Mouse (Mus musculus) lung, postnatal 0 days (tissue): ENCODE data around the gene Apba1. TPM values are rescaled to one million over a fixed set of nuclear protein-coding genes. Genes with fewer than 3 reads are reported as not detected.

Source experiments
- ATAC-seq: fragments of 200-750 bp; cut with Nextera tagmentation; 2 replicates; pipeline ENCODE4 v1.8.0; 2017; ENCODE audit warnings: moderate library complexity
- DNase-seq: peaks from one replicate; pipeline ENCODE4 v3.0.0-alpha.2; 2016; ENCODE audit warnings: low spot score
- H3K27ac ChIP-seq: fragments of 300-500 bp; sonication (generic); 2 replicates; pipeline ENCODE4 v1.5.1; 2014; ENCODE audit warnings: antibody characterized with exemption, mild to moderate bottlenecking, low read length, mixed read lengths
- H3K27me3 ChIP-seq: fragments of 300-500 bp; sonication (generic); replicated peaks from 2 replicates; pipeline ENCODE4 v1.6.1; 2014; ENCODE audit warnings: low read length, mixed read lengths; ENCODE audit not compliant: insufficient read depth
- H3K36me3 ChIP-seq: fragments of 300-500 bp; sonication (generic); 2 replicates; pipeline ENCODE4 v1.6.1; 2014; ENCODE audit warnings: low read length, mixed read lengths; ENCODE audit not compliant: insufficient read depth
- H3K4me1 ChIP-seq: fragments of 300-500 bp; sonication (generic); 2 replicates; pipeline ENCODE4 v1.6.1; 2014; ENCODE audit warnings: antibody characterized with exemption, low read depth, low read length, mixed read lengths; ENCODE audit not compliant: insufficient read depth
- H3K4me2 ChIP-seq: fragments of 300-500 bp; sonication (generic); replicated peaks from 2 replicates; pipeline ENCODE4 v1.6.1; 2014; ENCODE audit warnings: low read depth, mild to moderate bottlenecking, low read length, moderate library complexity, mixed read lengths
- H3K4me3 ChIP-seq: fragments of 300-500 bp; sonication (generic); 2 replicates; pipeline ENCODE4 v1.5.1; 2014; ENCODE audit warnings: low read depth, low read length
- H3K9ac ChIP-seq: fragments of 300-500 bp; sonication (generic); replicated peaks from 2 replicates; pipeline ENCODE4 v1.6.1; 2014; ENCODE audit warnings: low read depth, mild to moderate bottlenecking
- H3K9me3 ChIP-seq: fragments of 300-500 bp; sonication (generic); 2 replicates; pipeline ENCODE4 v1.6.1; 2016; ENCODE audit warnings: low read length, mixed read lengths
- CTCF ChIP-seq: IDR thresholded peaks from 2 replicates; pipeline ENCODE4 v1.5.1; 2016; ENCODE audit warnings: antibody characterized with exemption, mild to moderate bottlenecking
- EP300 ChIP-seq: IDR thresholded peaks from 2 replicates; pipeline ENCODE4 v1.6.1; 2016; ENCODE audit warnings: antibody characterized with exemption, mild to moderate bottlenecking, control low read depth
- WGBS: fragments of 180-500 bp; shearing (Covaris S2); extraction: QIAGEN DNeasy Blood & Tissue Kit; methylation state at CpG from one replicate; pipeline ENCODE4 v1.1.7; 2014; 5-methylcytosine and 5-hydroxymethylcytosine counted together
- polyA plus RNA-seq: library from polyadenylated mRNA; unstranded; fragments of >200 nt; fragmentation: Nextera tagmentation; extraction: Ambion mirVana; gene quantifications from 2 replicates; pipeline ENCODE4 v1.2.1, GENCODE M21; 2015

Apba1 gene
- polyA plus RNA-seq, 1 experiment from 2014 or later, result 0.45 TPM

DNA sequence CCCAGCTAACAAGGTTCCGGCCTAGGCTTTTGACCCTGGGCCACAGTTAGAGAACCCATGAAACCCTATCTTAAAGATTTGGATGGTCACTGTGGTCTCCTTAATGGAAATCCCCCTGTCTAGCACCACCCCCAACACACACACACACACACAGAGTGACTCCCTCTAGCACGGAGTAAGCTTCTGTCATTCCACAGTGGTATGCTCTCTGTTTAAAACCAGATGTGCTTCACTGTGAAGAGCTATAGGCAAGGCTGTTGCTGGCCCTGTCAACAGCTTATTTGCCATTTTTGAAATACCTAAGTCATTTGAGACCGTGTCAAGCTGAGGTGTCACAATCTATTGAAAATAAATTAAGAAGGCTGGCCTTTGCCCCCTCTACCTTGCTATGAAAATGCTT is 136.1 kb downstream of the Apba1 start:
- no peak overlapping the region for H3K4me2 ChIP-seq
- peaks cover 23% of the 10 kb centered on the region for H3K27me3 ChIP-seq
- no peak overlapping the region for H3K4me3 ChIP-seq
- TF ChIP-seq CTCF, result no peak
- no peak for TF ChIP-seq EP300
- H3K9me3 ChIP-seq, result no peaks in the 10 kb centered on the region
- no peak overlapping the region for H3K9ac ChIP-seq
- DNase-seq (no peak), ATAC-seq (no peak)
- H3K4me1 ChIP-seq, result no peaks in the 10 kb centered on the region; the same call in 1 of the 2 replicates
- H3K36me3 ChIP-seq, result no peaks in the 10 kb centered on the region
- 55% methylated on average over 3 of the region's 3 CpGs for WGBS
- no peak overlapping the region for H3K27ac ChIP-seq

DNA sequence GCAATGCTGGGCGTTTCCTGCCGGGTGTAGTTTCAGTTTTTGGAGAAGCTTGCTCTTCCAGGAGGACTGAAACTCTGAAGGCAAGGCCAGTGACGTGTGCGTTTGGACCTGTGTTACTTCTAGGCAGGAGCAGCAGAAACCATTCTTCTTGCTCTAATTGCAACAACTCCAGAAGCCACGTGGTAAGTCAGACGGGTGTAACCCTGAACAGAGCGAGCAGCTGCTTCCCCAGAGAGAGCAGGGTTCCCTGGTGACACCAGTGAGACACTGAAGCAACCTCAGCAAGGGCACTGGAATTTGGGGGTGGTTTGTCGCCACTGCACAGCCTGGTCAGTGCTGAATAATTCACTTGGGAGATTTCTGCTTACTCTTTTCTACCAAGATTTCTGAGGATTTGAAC is 138.2 kb downstream of the Apba1 start:
- TF ChIP-seq EP300 (no peak), CTCF (no peak)
- H3K4me2 ChIP-seq, result no peak overlapping the region
- no peak for ATAC-seq
- no peaks in the 10 kb centered on the region; the same call in 1 of the 2 replicates for H3K4me1 ChIP-seq
- no peaks in the 10 kb centered on the region for H3K36me3 ChIP-seq
- DNase-seq, result no peak
- 60% methylated on average over 8 of the region's 8 CpGs for WGBS
- peaks cover 20% of the 10 kb centered on the region for H3K27me3 ChIP-seq
- no peak overlapping the region for H3K27ac ChIP-seq
- no peak overlapping the region for H3K9ac ChIP-seq
- no peak overlapping the region for H3K4me3 ChIP-seq
- H3K9me3 ChIP-seq, result no peaks in the 10 kb centered on the region

DNA sequence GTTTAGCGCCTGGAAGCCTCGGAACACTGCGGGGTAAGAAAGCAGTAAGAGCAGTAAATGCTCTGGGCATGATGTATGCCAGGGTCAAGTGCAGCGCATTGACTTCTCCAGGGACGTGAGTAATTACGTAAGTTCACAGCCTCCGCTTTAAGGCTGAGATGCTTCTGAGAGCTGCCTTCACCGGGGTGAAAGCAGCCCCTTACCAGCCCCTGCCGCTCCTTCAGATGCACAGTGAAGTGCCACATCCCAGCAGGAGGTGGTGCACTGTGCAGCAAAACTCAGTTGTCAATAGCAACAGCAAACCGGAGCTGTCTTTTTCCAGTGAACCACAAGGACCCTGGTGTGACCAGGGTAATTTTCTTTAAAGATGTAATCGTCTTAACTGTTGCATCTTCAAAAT is 139.8 kb downstream of the Apba1 start:
- TF ChIP-seq CTCF (no peak), EP300 (no peak)
- no peak for ATAC-seq

GRCm38 (mm10) chr19:23901177-23901576 is 142.5 kb downstream of the Apba1 start:
- H3K36me3 ChIP-seq, result no peaks in the 10 kb centered on the region
- no peak overlapping the region for H3K27ac ChIP-seq
- no peak overlapping the region for H3K9ac ChIP-seq
- TF ChIP-seq CTCF (peak; percentile 76), EP300 (no peak)
- H3K4me2 ChIP-seq, result no peak overlapping the region
- ATAC-seq (0 out of 2 replicates have a peak, but pooled peaks have one; percentile 38), DNase-seq (peak; percentile 35)
- 73% methylated on average over 3 of the region's 3 CpGs for WGBS
- no peaks in the 10 kb centered on the region for H3K27me3 ChIP-seq
- no peaks in the 10 kb centered on the region for H3K4me1 ChIP-seq
- H3K4me3 ChIP-seq, result no peak overlapping the region
- no peaks in the 10 kb centered on the region for H3K9me3 ChIP-seq

More for the DNA sequence above, 139.8 kb downstream of the Apba1 start:
- Histone ChIP-seq H3K27me3 (peaks cover 10% of the 10 kb centered on the region; the same call in 1 of the 2 replicates), H3K4me1 (no peaks in the 10 kb centered on the region), H3K9me3 (no peaks in the 10 kb centered on the region), H3K27ac (no peak overlapping the region), H3K4me3 (no peak overlapping the region), H3K9ac (no peak overlapping the region), H3K4me2 (no peak overlapping the region), H3K36me3 (no peaks in the 10 kb centered on the region)
- DNase-seq, result no peak
- 47% methylated on average over 11 of the region's 11 CpGs for WGBS

GRCm38 (mm10) chr19:23901768-23902167 is 143.1 kb downstream of the Apba1 start:
- TF ChIP-seq EP300 (no peak), CTCF (no peak)
- Histone ChIP-seq H3K9ac (no peak overlapping the region), H3K4me1 (no peaks in the 10 kb centered on the region), H3K4me2 (no peak overlapping the region), H3K36me3 (no peaks in the 10 kb centered on the region), H3K4me3 (no peak overlapping the region), H3K27ac (no peak overlapping the region), H3K27me3 (no peaks in the 10 kb centered on the region), H3K9me3 (no peaks in the 10 kb centered on the region)
- DNase-seq, result no peak
- ATAC-seq, result no peak
- whole genome bisulfite sequencing, result 90% methylated on average over 4 of the region's 4 CpGs

GRCm38 (mm10) chr19:23903066-23903465 is 144.4 kb downstream of the Apba1 start:
- Histone ChIP-seq H3K4me3 (no peak overlapping the region), H3K9me3 (no peaks in the 10 kb centered on the region), H3K36me3 (no peaks in the 10 kb centered on the region), H3K27ac (no peak overlapping the region), H3K4me2 (no peak overlapping the region), H3K4me1 (no peaks in the 10 kb centered on the region), H3K9ac (no peak overlapping the region), H3K27me3 (no peaks in the 10 kb centered on the region)
- no peak for TF ChIP-seq EP300
- TF ChIP-seq CTCF, result no peak
- ATAC-seq (no peak), DNase-seq (no peak)
- whole genome bisulfite sequencing, result 93% methylated on average over 7 of the region's 7 CpGs

DNA sequence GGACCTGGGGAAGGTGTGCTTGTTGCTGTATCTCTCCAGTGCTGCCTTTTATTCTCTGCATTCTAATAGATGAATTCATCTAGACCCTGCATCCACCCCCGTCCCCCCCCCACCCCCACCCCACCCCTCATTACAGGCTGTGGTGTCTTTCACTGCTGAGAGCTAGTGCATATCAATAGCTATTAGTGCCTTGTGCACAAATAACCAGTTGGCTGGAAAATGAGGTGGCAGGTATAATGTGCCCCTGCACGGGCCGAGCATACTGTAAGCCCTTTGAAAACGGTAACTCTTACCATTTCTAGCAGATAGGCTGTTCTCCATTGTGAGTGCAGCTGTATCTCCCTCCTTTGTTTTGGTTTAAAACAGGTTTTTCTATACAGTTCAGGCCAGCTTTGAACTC is 146.2 kb downstream of the Apba1 start:
- Histone ChIP-seq H3K4me2 (no peak overlapping the region), H3K9ac (no peak overlapping the region), H3K27ac (no peak overlapping the region), H3K4me3 (no peak overlapping the region), H3K36me3 (no peaks in the 10 kb centered on the region), H3K4me1 (no peaks in the 10 kb centered on the region), H3K9me3 (no peaks in the 10 kb centered on the region), H3K27me3 (no peaks in the 10 kb centered on the region)
- ATAC-seq (no peak), DNase-seq (no peak)
- WGBS, result 69% methylated on average over 4 of the region's 4 CpGs
- TF ChIP-seq EP300 (no peak), CTCF (no peak)
